Mouse (Mus musculus): ENCODE results near the gene Ambra1. TPM values are rescaled to one million over a fixed set of nuclear protein-coding genes. Genes with fewer than 3 reads are reported as not detected.
A peak's percentile ranks its signal among the peaks of the same experiment; 100 is the strongest.

Ambra1 gene
- total and polyA plus RNA-seq, 3 experiments, result 12.7 to 15.3 (median 14.7) TPM

GRCm38 (mm10) chr2:91739586-91739985 is 9.7 kb downstream of the Ambra1 start:
- Histone ChIP-seq H3K4me3 (no peak overlapping the region), H3K79me2 (replicated peaks; ENCODE audit: control insufficient read depth, insufficient read depth, low read length) (peaks cover 10% of the 10 kb centered on the region; the same call in 1 of the 2 replicates), H3K27me3 (ENCODE audit: control insufficient read depth, insufficient read depth, low read length) (no peaks in the 10 kb centered on the region), H3K36me3 (ENCODE audit: control insufficient read depth, insufficient read depth, low read length) (no peaks in the 10 kb centered on the region; the same call in 1 of the 2 replicates), H3K9ac (ENCODE audit: low read depth, low read length) (no peak overlapping the region), H3K4me1 (ENCODE audit: control insufficient read depth, insufficient read depth, low read length) (peaks cover 2% of the 10 kb centered on the region), H3K27ac (no peak overlapping the region)
- no peak for DNase-seq
- 94% methylated on average over 1 of the region's 1 CpGs for WGBS
- intact Hi-C loops (cut with DNase I), result no loop called here
- TF ChIP-seq POLR2A (IDR thresholded peaks at IDR 0.05; ENCODE audit: insufficient read depth, low read depth, low read length), result no peak
- no peak for TF ChIP-seq EP300 (IDR thresholded peaks at IDR 0.05; ENCODE audit: insufficient read depth, low read depth, low read length)
- no peak for TF ChIP-seq CTCF (IDR thresholded peaks at IDR 0.05)

GRCm38 (mm10) chr2:91744686-91745085 is 14.8 kb downstream of the Ambra1 start:
- H3K4me3 ChIP-seq, result no peak overlapping the region
- intact Hi-C loops (cut with DNase I), result no loop called here
- peaks cover 2% of the 10 kb centered on the region for H3K4me1 ChIP-seq (ENCODE audit: control insufficient read depth, insufficient read depth, low read length)
- H3K79me2 ChIP-seq (replicated peaks; ENCODE audit: control insufficient read depth, insufficient read depth, low read length), result peaks cover under 1% of the 10 kb centered on the region; the same call in 1 of the 2 replicates
- H3K27me3 ChIP-seq (ENCODE audit: control insufficient read depth, insufficient read depth, low read length), result no peaks in the 10 kb centered on the region
- WGBS, result 89% methylated on average over 5 of the region's 5 CpGs
- H3K9ac ChIP-seq (ENCODE audit: low read depth, low read length), result no peak overlapping the region
- no peak for TF ChIP-seq EP300 (IDR thresholded peaks at IDR 0.05; ENCODE audit: insufficient read depth, low read depth, low read length)
- TF ChIP-seq CTCF (IDR thresholded peaks at IDR 0.05), result no peak
- no peak for TF ChIP-seq POLR2A (IDR thresholded peaks at IDR 0.05; ENCODE audit: insufficient read depth, low read depth, low read length)
- no peak for DNase-seq
- H3K36me3 ChIP-seq (ENCODE audit: control insufficient read depth, insufficient read depth, low read length), result no peaks in the 10 kb centered on the region; the same call in 1 of the 2 replicates
- no peak overlapping the region for H3K27ac ChIP-seq

GRCm38 (mm10) chr2:91749811-91750261 is 19.9 kb downstream of the Ambra1 start:
- DNase-seq, result peak; percentile 68 to 76
- peaks cover 14% of the 10 kb centered on the region for H3K36me3 ChIP-seq (ENCODE audit: control insufficient read depth, insufficient read depth, low read length)
- intact Hi-C loops (cut with DNase I), result no loop called here
- H3K9ac ChIP-seq (ENCODE audit: low read depth, low read length), result no peak overlapping the region
- TF ChIP-seq EP300 (IDR thresholded peaks at IDR 0.05; ENCODE audit: insufficient read depth, low read depth, low read length) (no peak), POLR2A (IDR thresholded peaks at IDR 0.05; ENCODE audit: insufficient read depth, low read depth, low read length) (no peak), CTCF (IDR thresholded peaks at IDR 0.05) (no peak)
- H3K27ac ChIP-seq, result peak overlapping the region; percentile 15
- H3K4me1 ChIP-seq (ENCODE audit: control insufficient read depth, insufficient read depth, low read length), result peaks cover 3% of the 10 kb centered on the region
- 27% methylated on average over 2 of the region's 2 CpGs for WGBS
- no peak overlapping the region for H3K4me3 ChIP-seq
- H3K79me2 ChIP-seq (replicated peaks; ENCODE audit: control insufficient read depth, insufficient read depth, low read length), result no peaks in the 10 kb centered on the region; the same call in 1 of the 2 replicates
- H3K27me3 ChIP-seq (ENCODE audit: control insufficient read depth, insufficient read depth, low read length), result no peaks in the 10 kb centered on the region

- intact Hi-C loops (cut with DNase I), result no loop called here
- DNase-seq, result no peak
These were observed 42.2 kb downstream of the Ambra1 start for GRCm38 (mm10) chr2:91771921-91772705.

GRCm38 (mm10) chr2:91773309-91773708 is 43.4 kb downstream of the Ambra1 start:
- H3K4me3 ChIP-seq, result no peak overlapping the region
- H3K9ac ChIP-seq (ENCODE audit: low read depth, low read length), result no peak overlapping the region
- no peaks in the 10 kb centered on the region for H3K4me1 ChIP-seq (ENCODE audit: control insufficient read depth, insufficient read depth, low read length)
- no peak for DNase-seq
- H3K36me3 ChIP-seq (ENCODE audit: control insufficient read depth, insufficient read depth, low read length), result peaks cover 8% of the 10 kb centered on the region
- no peaks in the 10 kb centered on the region for H3K27me3 ChIP-seq (ENCODE audit: control insufficient read depth, insufficient read depth, low read length)
- H3K27ac ChIP-seq, result no peak overlapping the region
- TF ChIP-seq EP300 (IDR thresholded peaks at IDR 0.05; ENCODE audit: insufficient read depth, low read depth, low read length) (no peak), POLR2A (IDR thresholded peaks at IDR 0.05; ENCODE audit: insufficient read depth, low read depth, low read length) (no peak), CTCF (IDR thresholded peaks at IDR 0.05) (no peak)
- WGBS, result 93% methylated on average over 7 of the region's 7 CpGs
- intact Hi-C loops (cut with DNase I), result no loop called here
- no peaks in the 10 kb centered on the region for H3K79me2 ChIP-seq (replicated peaks; ENCODE audit: control insufficient read depth, insufficient read depth, low read length)

More at GRCm38 (mm10) chr2:91771921-91772705, 42.2 kb downstream of the Ambra1 start:
- no peak overlapping the region for H3K9ac ChIP-seq (ENCODE audit: low read depth, low read length)
- no peak for TF ChIP-seq EP300 (IDR thresholded peaks at IDR 0.05; ENCODE audit: insufficient read depth, low read depth, low read length)
- no peak for TF ChIP-seq POLR2A (IDR thresholded peaks at IDR 0.05; ENCODE audit: insufficient read depth, low read depth, low read length)
- no peak for TF ChIP-seq CTCF (IDR thresholded peaks at IDR 0.05)
- H3K36me3 ChIP-seq (ENCODE audit: control insufficient read depth, insufficient read depth, low read length), result peaks cover 9% of the 10 kb centered on the region
- 81% methylated on average over 17 of the region's 17 CpGs for WGBS
- H3K4me3 ChIP-seq, result no peak overlapping the region
- H3K27ac ChIP-seq, result no peak overlapping the region
- no peaks in the 10 kb centered on the region for H3K4me1 ChIP-seq (ENCODE audit: control insufficient read depth, insufficient read depth, low read length)
- H3K79me2 ChIP-seq (replicated peaks; ENCODE audit: control insufficient read depth, insufficient read depth, low read length), result no peaks in the 10 kb centered on the region
- no peaks in the 10 kb centered on the region for H3K27me3 ChIP-seq (ENCODE audit: control insufficient read depth, insufficient read depth, low read length)

GRCm38 (mm10) chr2:91779166-91779565 is 49.2 kb downstream of the Ambra1 start:
- 67% methylated on average over 3 of the region's 3 CpGs for WGBS
- Histone ChIP-seq H3K79me2 (replicated peaks; ENCODE audit: control insufficient read depth, insufficient read depth, low read length) (peaks cover 2% of the 10 kb centered on the region; the same call in 1 of the 2 replicates), H3K27ac (no peak overlapping the region), H3K9ac (ENCODE audit: low read depth, low read length) (no peak overlapping the region), H3K4me1 (ENCODE audit: control insufficient read depth, insufficient read depth, low read length) (no peaks in the 10 kb centered on the region), H3K36me3 (ENCODE audit: control insufficient read depth, insufficient read depth, low read length) (peaks cover 3% of the 10 kb centered on the region; the same call in 1 of the 2 replicates), H3K4me3 (no peak overlapping the region), H3K27me3 (ENCODE audit: control insufficient read depth, insufficient read depth, low read length) (no peaks in the 10 kb centered on the region)
- intact Hi-C loops (cut with DNase I), result loop anchor here (2.0 to 5.0 kb wide), 2 partner anchors 97 to 146 kb away; no protein-coding TSS in a partner anchor
- TF ChIP-seq EP300 (IDR thresholded peaks at IDR 0.05; ENCODE audit: insufficient read depth, low read depth, low read length) (no peak), POLR2A (IDR thresholded peaks at IDR 0.05; ENCODE audit: insufficient read depth, low read depth, low read length) (no peak), CTCF (IDR thresholded peaks at IDR 0.05) (peak; percentile 92)
- no peak for DNase-seq

All from heart, adult 2 months (tissue).